Mouse (Mus musculus): Measurements from ENCODE around the gene Ngly1. TPM values are rescaled to one million over a fixed set of nuclear protein-coding genes. Genes with fewer than 3 reads are reported as not detected.
A peak's percentile ranks its signal among the peaks of the same experiment; 100 is the strongest.

Gene Ngly1
- polyA plus RNA-seq (2015; fragmentation: Nextera tagmentation; extraction: Ambion mirVana) = 26.6 and 26.9 TPM in 2 replicates

- Histone ChIP-seq H3K27ac (replicated peaks) (peak within 1 kb of the TSS; percentile 83), H3K4me3 (peak within 1 kb of the TSS; percentile 80), H3K27me3 (no peaks in the 10 kb centered on the region), H3K9ac (peak within 1 kb of the TSS; percentile 92), H3K36me3 (no peaks in the 10 kb centered on the region), H3K4me1 (replicated peaks) (peaks cover 11% of the 10 kb centered on the region), H3K9me3 (no peaks in the 10 kb centered on the region), H3K4me2 (peak within 1 kb of the TSS; percentile 85)
- ATAC-seq (ENCODE audit: low read depth) = peak; percentile 99
- WGBS = under 1% methylated on average over 57 of the region's 65 CpGs
Measured at GRCm38 (mm10) chr14:16249171-16249874, at the start of gene Ngly1, which contains the start of gene Oxsm. TSS of gene Ngly1 (plus strand) at chr14:16249280. TSS of gene Oxsm (minus strand) at chr14:16249808.

- no peaks in the 10 kb centered on the region for H3K36me3 ChIP-seq
- H3K4me1 ChIP-seq (replicated peaks) = peaks cover 19% of the 10 kb centered on the region
- H3K9ac ChIP-seq = 0 out of 2 replicates have a peak overlapping the region, but pooled peaks have one; percentile 17
- peak overlapping the region; percentile 9 for H3K4me3 ChIP-seq
- 20% methylated on average over 6 of the region's 6 CpGs for WGBS
- H3K27me3 ChIP-seq = peaks cover 13% of the 10 kb centered on the region; the same call in 1 of the 2 replicates
- peak overlapping the region; percentile 71 for H3K27ac ChIP-seq (replicated peaks)
- ATAC-seq (ENCODE audit: low read depth) = peak; percentile 32
- H3K9me3 ChIP-seq = no peaks in the 10 kb centered on the region
- peak overlapping the region; percentile 44 for H3K4me2 ChIP-seq
Measured at GRCm38 (mm10) chr14:16200220-16200912, 48.7 kb upstream of the Ngly1 start.

- Histone ChIP-seq H3K27ac (replicated peaks) (peak overlapping the region; percentile 71), H3K9ac (no peak overlapping the region), H3K4me2 (peak overlapping the region; percentile 44), H3K9me3 (no peaks in the 10 kb centered on the region), H3K4me3 (peak overlapping the region; percentile 9), H3K27me3 (peaks cover 13% of the 10 kb centered on the region; the same call in 1 of the 2 replicates), H3K36me3 (no peaks in the 10 kb centered on the region), H3K4me1 (replicated peaks) (peaks cover 19% of the 10 kb centered on the region)
- WGBS = 15% methylated on average over 8 of the region's 8 CpGs
- ATAC-seq (ENCODE audit: low read depth) = peak; percentile 96
Measured at GRCm38 (mm10) chr14:16200969-16201638, 48.0 kb upstream of the Ngly1 start.

- WGBS = 33% methylated on average over 3 of the region's 3 CpGs
- Histone ChIP-seq H3K4me3 (no peak overlapping the region), H3K27ac (replicated peaks) (peak overlapping the region; percentile 71), H3K4me2 (no peak overlapping the region), H3K27me3 (peaks cover 13% of the 10 kb centered on the region; the same call in 1 of the 2 replicates), H3K36me3 (no peaks in the 10 kb centered on the region), H3K9me3 (no peaks in the 10 kb centered on the region), H3K4me1 (replicated peaks) (peaks cover 19% of the 10 kb centered on the region), H3K9ac (no peak overlapping the region)
- ATAC-seq (ENCODE audit: low read depth) = peak; percentile 28; the same call in 1 of the 2 replicates
Measured at GRCm38 (mm10) chr14:16201673-16202072, 47.4 kb upstream of the Ngly1 start.

GRCm38 (mm10) chr14:16207722-16208121 lies 41.4 kb upstream of the Ngly1 start:
- no peaks in the 10 kb centered on the region for H3K4me1 ChIP-seq (replicated peaks)
- no peaks in the 10 kb centered on the region for H3K36me3 ChIP-seq
- H3K9ac ChIP-seq = no peak overlapping the region
- H3K4me3 ChIP-seq = no peak overlapping the region
- H3K27me3 ChIP-seq = no peaks in the 10 kb centered on the region
- ATAC-seq (ENCODE audit: low read depth) = no peak
- H3K27ac ChIP-seq (replicated peaks) = no peak overlapping the region
- no peaks in the 10 kb centered on the region for H3K9me3 ChIP-seq
- H3K4me2 ChIP-seq = no peak overlapping the region

GRCm38 (mm10) chr14:16219015-16219414 lies 30.1 kb upstream of the Ngly1 start:
- Histone ChIP-seq H3K36me3 (no peaks in the 10 kb centered on the region), H3K9me3 (no peaks in the 10 kb centered on the region), H3K9ac (no peak overlapping the region), H3K4me2 (no peak overlapping the region), H3K27ac (replicated peaks) (no peak overlapping the region), H3K4me1 (replicated peaks) (no peaks in the 10 kb centered on the region), H3K4me3 (no peak overlapping the region), H3K27me3 (no peaks in the 10 kb centered on the region)
- 56% methylated on average over 2 of the region's 2 CpGs for WGBS
- no peak for ATAC-seq (ENCODE audit: low read depth)

- peak; percentile 19; the same call in 1 of the 2 replicates for ATAC-seq (ENCODE audit: low read depth)
- Histone ChIP-seq H3K27ac (replicated peaks) (no peak overlapping the region), H3K4me2 (no peak overlapping the region), H3K4me1 (replicated peaks) (no peaks in the 10 kb centered on the region), H3K4me3 (no peak overlapping the region), H3K27me3 (no peaks in the 10 kb centered on the region), H3K9ac (no peak overlapping the region), H3K36me3 (no peaks in the 10 kb centered on the region), H3K9me3 (0 out of 2 replicates have a peak, but pooled peaks cover 5% of the 10 kb centered on the region)
- WGBS = 52% methylated on average over 2 of the region's 2 CpGs
Measured at GRCm38 (mm10) chr14:16229395-16229794, 19.7 kb upstream of the Ngly1 start.

GRCm38 (mm10) chr14:16230581-16230980 lies 18.5 kb upstream of the Ngly1 start:
- Histone ChIP-seq H3K4me1 (replicated peaks) (no peaks in the 10 kb centered on the region), H3K27me3 (no peaks in the 10 kb centered on the region), H3K36me3 (no peaks in the 10 kb centered on the region), H3K27ac (replicated peaks) (no peak overlapping the region), H3K9me3 (0 out of 2 replicates have a peak, but pooled peaks cover 3% of the 10 kb centered on the region), H3K9ac (no peak overlapping the region), H3K4me3 (no peak overlapping the region), H3K4me2 (no peak overlapping the region)
- ATAC-seq (ENCODE audit: low read depth) = no peak

- ATAC-seq (ENCODE audit: low read depth) = no peak
Measured at GRCm38 (mm10) chr14:16233515-16233914, 15.6 kb upstream of the Ngly1 start.

GRCm38 (mm10) chr14:16236466-16236865 lies 12.6 kb upstream of the Ngly1 start:
- WGBS = 78% methylated on average over 3 of the region's 3 CpGs
- no peak overlapping the region for H3K4me2 ChIP-seq

More at GRCm38 (mm10) chr14:16233515-16233914, 15.6 kb upstream of the Ngly1 start:
- no peak overlapping the region for H3K4me2 ChIP-seq
- 26% methylated on average over 1 of the region's 1 CpGs for WGBS
- H3K27me3 ChIP-seq = no peaks in the 10 kb centered on the region
- H3K27ac ChIP-seq (replicated peaks) = no peak overlapping the region
- H3K9ac ChIP-seq = no peak overlapping the region
- H3K36me3 ChIP-seq = no peaks in the 10 kb centered on the region
- H3K4me3 ChIP-seq = no peak overlapping the region
- H3K9me3 ChIP-seq = 0 out of 2 replicates have a peak, but pooled peaks cover 3% of the 10 kb centered on the region
- no peaks in the 10 kb centered on the region for H3K4me1 ChIP-seq (replicated peaks)

GRCm38 (mm10) chr14:16242193-16242815 lies 6.8 kb upstream of the Ngly1 start:
- Histone ChIP-seq H3K9ac (peak overlapping the region; percentile 78; the same call in 1 of the 2 replicates), H3K27ac (replicated peaks) (peak overlapping the region; percentile 74; the same call in 1 of the 2 replicates)

More at GRCm38 (mm10) chr14:16236466-16236865, 12.6 kb upstream of the Ngly1 start:
- Histone ChIP-seq H3K9me3 (0 out of 2 replicates have a peak, but pooled peaks cover 3% of the 10 kb centered on the region), H3K27me3 (no peaks in the 10 kb centered on the region), H3K4me1 (replicated peaks) (no peaks in the 10 kb centered on the region), H3K27ac (replicated peaks) (no peak overlapping the region), H3K4me3 (no peak overlapping the region), H3K36me3 (0 out of 2 replicates have a peak, but pooled peaks cover 3% of the 10 kb centered on the region), H3K9ac (no peak overlapping the region)
- no peak for ATAC-seq (ENCODE audit: low read depth)

More at GRCm38 (mm10) chr14:16242193-16242815, 6.8 kb upstream of the Ngly1 start:
- Histone ChIP-seq H3K27me3 (no peaks in the 10 kb centered on the region), H3K4me1 (replicated peaks) (peaks cover 14% of the 10 kb centered on the region), H3K36me3 (0 out of 2 replicates have a peak, but pooled peaks cover 3% of the 10 kb centered on the region), H3K9me3 (no peaks in the 10 kb centered on the region), H3K4me3 (peak overlapping the region; percentile 53; the same call in 1 of the 2 replicates), H3K4me2 (peak overlapping the region; percentile 70)
- WGBS = 94% methylated on average over 10 of the region's 10 CpGs
- 0 out of 2 replicates have a peak, but pooled peaks have one; percentile 9 for ATAC-seq (ENCODE audit: low read depth)
